Mouse (Mus musculus) lung, postnatal 25 days (tissue): ENCODE data around the gene Polr2e.

ENCODE experiments used
- DNase-seq: peaks from one replicate; pipeline ENCODE4 v3.0.0; 2022; ENCODE audit warnings: low spot score

Polr2e gene

GRCm38 (mm10) chr10:79987771-79988505, 51.7 kb downstream of the Polr2e start:
- DNase-seq = peak; percentile 14

- peak; percentile 93 for DNase-seq
Measured at GRCm38 (mm10) chr10:79986963-79987362, 52.6 kb downstream of the Polr2e start.

- peak; percentile 74 for DNase-seq
Measured at GRCm38 (mm10) chr10:79986232-79986878, 53.2 kb downstream of the Polr2e start.
